Mouse (Mus musculus) hindbrain, embryonic 15.5 days (tissue): ENCODE measurements around the gene Rsf1. TPM values are rescaled to one million over a fixed set of nuclear protein-coding genes. Genes with fewer than 3 reads are reported as not detected.
A peak's percentile ranks its signal among the peaks of the same experiment; 100 is the strongest.

ENCODE experiments used
- ATAC-seq: fragments of 200-750 bp; cut with Nextera tagmentation; 2 replicates; pipeline ENCODE4 v1.8.0; 2017; ENCODE audit warnings: low read depth, moderate number of reproducible peaks, moderate TSS enrichment; ENCODE audit not compliant: low FRiP score
- H3K27ac ChIP-seq: fragments of 300-500 bp; sonication (generic); replicated peaks from 2 replicates; pipeline ENCODE4 v1.5.1; 2015; ENCODE audit warnings: mild to moderate bottlenecking, inconsistent platforms
- H3K27me3 ChIP-seq: fragments of 300-500 bp; sonication (generic); 2 replicates; pipeline ENCODE4 v1.6.1; 2015; ENCODE audit warnings: control low read depth, inconsistent platforms
- H3K36me3 ChIP-seq: fragments of 300-500 bp; sonication (generic); 2 replicates; pipeline ENCODE4 v1.6.1; 2015; ENCODE audit warnings: control low read depth, inconsistent platforms
- H3K4me1 ChIP-seq: fragments of 300-500 bp; sonication (generic); replicated peaks from 2 replicates; pipeline ENCODE4 v1.6.1; 2015; ENCODE audit warnings: control low read depth, inconsistent platforms
- H3K4me2 ChIP-seq: fragments of 300-500 bp; sonication (generic); 2 replicates; pipeline ENCODE4 v1.6.1; 2015; ENCODE audit warnings: moderate library complexity, mild to moderate bottlenecking, inconsistent platforms
- H3K4me3 ChIP-seq: fragments of 300-500 bp; sonication (generic); 2 replicates; pipeline ENCODE4 v1.5.1; 2015; ENCODE audit warnings: mild to moderate bottlenecking, inconsistent platforms
- H3K9ac ChIP-seq: fragments of 300-500 bp; sonication (generic); 2 replicates; pipeline ENCODE4 v1.6.1; 2015; ENCODE audit warnings: inconsistent platforms
- H3K9me3 ChIP-seq: fragments of 300-500 bp; sonication (generic); 2 replicates; pipeline ENCODE4 v1.6.1; 2016; ENCODE audit warnings: control low read depth, inconsistent platforms
- WGBS: fragments of 180-500 bp; shearing (Covaris S2); methylation state at CpG from one replicate; pipeline ENCODE4 v1.1.7; 2015; 5-methylcytosine and 5-hydroxymethylcytosine counted together
- polyA plus RNA-seq: library from polyadenylated mRNA; unstranded; fragments of >200 nt; fragmentation: Nextera tagmentation; extraction: Ambion mirVana; gene quantifications from 2 replicates; pipeline ENCODE4 v1.2.1, GENCODE M21; 2015

Rsf1 gene
- polyA plus RNA-seq, 1 experiment from 2014 or later, result 24.1 TPM

DNA sequence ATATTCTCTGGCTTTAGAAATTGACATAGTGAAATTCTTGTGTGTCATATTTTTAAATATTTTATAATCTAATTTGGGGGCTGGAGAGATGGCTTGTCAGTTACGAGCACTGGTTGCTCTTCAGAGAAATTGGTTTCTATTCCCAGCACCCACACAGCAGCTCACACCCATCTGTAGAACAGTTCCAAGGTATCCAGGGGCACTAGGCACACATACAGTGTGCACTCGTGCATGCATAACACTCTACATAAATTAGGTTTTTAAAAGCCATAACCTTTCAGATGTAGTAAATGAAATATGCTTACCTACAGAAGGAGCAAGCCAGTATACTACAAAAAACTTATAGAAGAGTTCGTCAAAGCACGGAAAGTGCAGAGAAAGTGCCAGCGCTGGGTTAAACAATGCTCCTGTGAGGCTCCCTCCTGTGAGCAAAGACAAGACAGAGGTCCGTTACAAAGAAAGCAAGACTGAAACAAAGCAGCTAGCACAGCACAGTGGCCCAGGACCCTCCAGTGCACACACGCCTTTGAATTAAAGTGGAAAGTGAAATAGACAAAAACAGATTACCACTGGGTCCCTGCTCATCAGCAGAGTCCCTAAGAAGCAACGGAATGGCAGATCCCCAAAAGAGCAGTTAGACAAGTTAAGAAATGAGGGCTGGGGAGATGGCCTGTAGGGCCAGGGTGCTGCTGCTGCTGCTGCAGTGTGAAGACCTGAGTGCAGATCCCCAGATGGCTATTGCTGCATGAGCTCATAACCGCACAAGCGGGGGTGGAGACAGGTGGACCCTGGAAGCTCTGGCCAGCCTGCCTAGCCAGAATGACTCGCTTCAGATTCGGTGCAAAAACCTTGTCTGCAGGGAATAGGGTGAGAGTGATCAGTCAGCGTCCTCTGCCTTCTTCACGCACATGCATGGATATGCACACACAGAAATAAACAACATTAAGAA lies 149.3 kb downstream of the Rsf1 start:
- no peaks in the 10 kb centered on the region for H3K27me3 ChIP-seq
- 0 out of 2 replicates have a peak, but pooled peaks cover 3% of the 10 kb centered on the region for H3K36me3 ChIP-seq
- H3K9ac ChIP-seq, result no peak overlapping the region
- no peak for ATAC-seq
- H3K4me1 ChIP-seq, result peaks cover 8% of the 10 kb centered on the region
- H3K27ac ChIP-seq, result no peak overlapping the region
- 22% methylated on average over 14 of the region's 14 CpGs for WGBS
- no peak overlapping the region for H3K4me2 ChIP-seq
- no peak overlapping the region for H3K4me3 ChIP-seq
- H3K9me3 ChIP-seq, result no peaks in the 10 kb centered on the region

DNA sequence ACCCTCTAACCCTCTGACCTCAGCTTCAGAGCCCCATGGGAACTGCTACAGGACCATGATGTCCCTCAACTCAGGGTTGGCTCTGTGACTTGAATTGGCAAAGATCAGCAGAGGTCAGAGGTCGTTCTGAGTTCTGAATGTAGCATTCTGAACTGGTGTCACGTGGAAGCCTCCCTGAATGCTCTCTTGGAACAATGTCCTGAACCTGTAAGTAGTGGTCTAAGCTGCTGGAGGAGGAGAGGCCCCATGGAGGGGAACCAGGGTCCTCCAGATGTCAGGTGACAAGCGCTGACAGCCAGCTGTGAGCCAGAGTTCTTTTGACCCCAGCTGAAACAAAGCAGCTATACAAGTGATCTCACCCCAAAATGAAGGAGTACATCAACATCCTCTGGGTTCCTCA lies 150.7 kb downstream of the Rsf1 start:
- Histone ChIP-seq H3K27me3 (no peaks in the 10 kb centered on the region), H3K36me3 (0 out of 2 replicates have a peak, but pooled peaks cover 3% of the 10 kb centered on the region), H3K9me3 (no peaks in the 10 kb centered on the region), H3K4me3 (no peak overlapping the region), H3K4me2 (no peak overlapping the region), H3K27ac (no peak overlapping the region), H3K9ac (no peak overlapping the region), H3K4me1 (peaks cover 9% of the 10 kb centered on the region)
- WGBS, result 21% methylated on average over 3 of the region's 3 CpGs
- ATAC-seq, result no peak

DNA sequence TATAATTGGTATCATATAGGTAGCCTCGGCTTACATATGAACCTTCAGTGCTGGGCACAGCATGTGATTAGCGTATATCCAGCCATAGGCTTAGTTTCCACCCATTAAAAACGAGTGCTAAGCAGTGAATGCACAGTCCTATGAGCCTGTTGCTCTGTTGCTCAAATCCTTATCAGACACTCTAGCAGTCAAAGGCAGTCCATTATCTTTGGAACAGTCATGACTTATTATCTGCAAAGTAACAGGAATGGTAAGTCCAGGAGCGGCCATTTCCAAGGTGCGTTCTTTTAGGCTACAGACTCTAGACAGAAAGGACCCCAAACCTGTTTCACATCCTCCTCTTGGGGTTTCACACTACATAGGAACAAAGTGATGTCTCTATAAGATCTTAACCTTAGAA lies 153.9 kb downstream of the Rsf1 start:
- ATAC-seq, result no peak
- H3K27ac ChIP-seq, result no peak overlapping the region
- H3K4me2 ChIP-seq, result no peak overlapping the region
- H3K36me3 ChIP-seq, result no peaks in the 10 kb centered on the region
- no peak overlapping the region for H3K9ac ChIP-seq
- H3K4me1 ChIP-seq, result peaks cover 28% of the 10 kb centered on the region
- no peaks in the 10 kb centered on the region for H3K27me3 ChIP-seq
- no peaks in the 10 kb centered on the region for H3K9me3 ChIP-seq
- no peak overlapping the region for H3K4me3 ChIP-seq
- 93% methylated on average over 5 of the region's 5 CpGs for whole genome bisulfite sequencing

DNA sequence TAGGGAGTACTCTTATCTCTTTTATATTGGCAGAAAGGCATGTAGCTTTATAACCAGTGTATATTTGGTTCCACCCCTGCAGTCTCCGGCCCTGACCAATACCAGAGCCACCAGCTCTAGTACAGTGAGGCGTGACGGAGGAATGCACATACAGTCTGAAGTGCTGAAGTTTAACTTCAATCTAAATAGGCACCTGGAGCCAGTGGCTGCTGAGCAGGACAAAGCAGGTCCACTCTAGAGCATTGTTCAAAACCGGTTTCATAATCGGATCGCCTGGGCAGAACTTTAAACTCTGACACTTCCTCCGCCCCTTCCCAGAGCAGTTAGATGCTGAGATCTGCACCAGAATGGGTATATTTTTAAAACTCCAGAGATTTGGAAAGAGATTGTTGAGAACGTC lies 155.3 kb downstream of the Rsf1 start:
- Histone ChIP-seq H3K36me3 (no peaks in the 10 kb centered on the region), H3K27me3 (no peaks in the 10 kb centered on the region), H3K4me2 (no peak overlapping the region), H3K4me3 (no peak overlapping the region), H3K4me1 (peaks cover 21% of the 10 kb centered on the region), H3K9ac (no peak overlapping the region), H3K9me3 (no peaks in the 10 kb centered on the region), H3K27ac (no peak overlapping the region)
- 81% methylated on average over 8 of the region's 8 CpGs for WGBS
- ATAC-seq, result no peak

DNA sequence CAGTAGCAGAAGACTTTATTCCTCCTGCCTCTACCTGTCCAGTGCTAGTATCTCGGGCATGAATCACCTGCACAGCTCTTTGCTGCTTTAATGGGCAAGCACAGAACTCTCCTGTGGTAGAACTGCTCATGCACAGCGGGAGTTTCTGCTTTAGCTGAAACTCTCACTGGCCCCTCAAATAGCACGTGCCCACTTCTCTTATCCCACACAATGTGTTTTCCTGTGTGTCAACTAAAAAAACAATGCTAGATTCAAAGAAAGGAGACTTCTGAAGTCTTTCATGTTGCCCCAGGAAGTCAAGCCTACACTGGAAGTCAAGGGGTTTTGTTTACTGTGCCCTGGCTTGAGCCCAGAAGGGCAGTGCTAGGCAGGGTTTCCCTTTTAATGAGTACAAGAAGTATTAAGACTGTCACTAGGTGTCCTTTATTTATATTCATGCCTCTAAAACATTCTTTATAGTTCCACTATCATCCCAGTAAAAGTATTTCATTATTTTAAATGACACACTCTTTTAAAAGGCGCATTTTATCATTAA lies 156.3 kb downstream of the Rsf1 start:
- 30% methylated on average over 4 of the region's 4 CpGs for WGBS
- no peak for ATAC-seq
- Histone ChIP-seq H3K4me2 (0 out of 2 replicates have a peak overlapping the region, but pooled peaks have one; percentile 20), H3K4me3 (no peak overlapping the region), H3K27me3 (no peaks in the 10 kb centered on the region), H3K27ac (no peak overlapping the region), H3K9ac (no peak overlapping the region), H3K4me1 (peaks cover 21% of the 10 kb centered on the region), H3K36me3 (no peaks in the 10 kb centered on the region), H3K9me3 (no peaks in the 10 kb centered on the region)

DNA sequence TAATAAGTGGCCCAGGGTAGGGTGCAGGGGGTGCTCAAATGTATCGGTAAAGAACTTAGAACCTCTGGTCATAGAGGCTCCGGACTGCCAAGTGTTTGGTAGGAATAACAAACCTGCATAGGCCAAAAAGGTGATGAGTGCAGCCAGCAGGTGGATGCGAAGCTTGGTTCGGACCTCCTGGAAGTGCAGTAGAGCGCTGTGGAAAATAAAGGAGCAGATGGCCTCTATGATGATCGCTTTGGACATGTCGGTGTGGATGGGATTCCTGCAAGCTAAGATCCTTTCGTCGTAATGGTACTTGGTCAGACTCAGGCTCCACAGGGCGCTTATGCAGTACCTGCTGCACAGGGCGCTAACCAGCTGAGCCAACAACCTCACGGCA lies 157.6 kb downstream of the Rsf1 start:
- Histone ChIP-seq H3K27ac (peak overlapping the region; percentile 18; the same call in 1 of the 2 replicates), H3K27me3 (no peaks in the 10 kb centered on the region), H3K4me1 (peaks cover 21% of the 10 kb centered on the region), H3K9ac (peak overlapping the region; percentile 59), H3K9me3 (no peaks in the 10 kb centered on the region), H3K4me3 (peak overlapping the region; percentile 62), H3K4me2 (peak overlapping the region; percentile 92), H3K36me3 (no peaks in the 10 kb centered on the region)
- 6% methylated on average over 12 of the region's 12 CpGs for WGBS
- 0 out of 2 replicates have a peak, but pooled peaks have one; percentile 1 for ATAC-seq

DNA sequence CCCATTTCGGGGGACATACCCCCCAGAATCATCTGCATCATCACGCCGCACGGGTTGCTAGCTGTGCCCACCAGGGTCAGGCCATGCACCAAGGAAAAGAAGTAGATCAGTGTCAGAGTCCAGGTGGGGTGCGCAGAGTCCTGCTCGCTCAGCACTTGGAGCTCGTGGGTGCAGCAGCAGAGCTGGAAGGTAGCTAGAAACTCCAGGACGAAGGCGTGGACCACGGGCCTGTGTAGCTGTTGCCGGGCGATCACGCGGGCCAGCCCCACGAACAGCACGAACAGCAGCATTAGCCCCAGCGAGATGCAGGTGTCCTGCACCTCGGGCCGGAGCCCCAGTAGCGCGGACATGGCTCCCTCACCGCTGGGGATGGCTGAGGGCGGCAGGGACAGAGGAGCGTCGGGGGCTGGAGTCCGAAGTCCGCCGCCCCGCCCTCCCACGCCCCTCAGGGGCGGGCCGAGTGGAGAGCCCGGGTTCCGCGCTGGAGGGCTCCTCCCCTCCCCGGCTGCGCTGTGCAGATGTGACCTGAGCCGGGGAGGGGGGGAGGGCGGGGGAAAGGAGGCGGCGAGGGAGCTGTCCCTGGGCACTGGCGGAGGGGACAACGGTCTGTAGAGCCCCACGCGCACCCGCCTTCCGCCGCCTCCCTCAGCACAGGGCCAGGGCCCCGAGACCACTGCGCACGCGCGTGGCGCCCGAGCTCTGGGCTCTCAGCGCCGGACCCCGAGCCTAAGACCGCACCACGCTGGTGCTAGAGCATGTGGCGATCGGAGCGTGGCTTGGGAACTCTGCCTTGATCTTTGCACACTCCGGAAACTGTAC lies 158.2 kb downstream of the Rsf1 start, which contains the start of gene Aqp11:
TSS of gene Aqp11 (minus strand) at position 652 of the 819 bp plus-strand sequence.
- peak; percentile 93 for ATAC-seq
- H3K4me2 ChIP-seq, result peak within 1 kb of the TSS; percentile 92
- H3K9ac ChIP-seq, result peak within 1 kb of the TSS; percentile 59
- no peaks in the 10 kb centered on the region for H3K36me3 ChIP-seq
- peaks cover 21% of the 10 kb centered on the region for H3K4me1 ChIP-seq
- H3K27ac ChIP-seq, result peak within 1 kb of the TSS; percentile 18; the same call in 1 of the 2 replicates
- peak within 1 kb of the TSS; percentile 62 for H3K4me3 ChIP-seq
- under 1% methylated on average over 55 of the region's 64 CpGs for WGBS
- H3K9me3 ChIP-seq, result no peaks in the 10 kb centered on the region
- no peaks in the 10 kb centered on the region for H3K27me3 ChIP-seq

DNA sequence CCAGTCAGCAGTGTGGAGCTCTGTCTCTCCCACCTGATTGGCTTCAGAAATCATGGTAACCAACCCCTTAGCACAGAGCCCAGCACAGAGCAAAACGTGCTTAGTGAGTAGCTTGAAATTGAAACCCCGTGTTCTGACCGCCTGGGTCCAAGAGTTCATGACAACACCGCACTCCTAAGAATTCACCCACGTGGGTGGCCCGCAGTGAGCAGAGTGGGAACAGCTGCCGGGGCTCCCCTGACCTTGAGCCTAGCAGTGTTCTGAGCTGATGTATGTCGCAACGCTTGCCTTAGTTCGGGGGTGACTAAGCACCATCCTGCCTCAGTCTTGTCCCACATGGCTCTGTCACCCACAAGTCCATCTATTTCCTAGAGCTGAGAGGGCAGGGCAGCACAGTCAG lies 161.3 kb downstream of the Rsf1 start:
- Histone ChIP-seq H3K27ac (no peak overlapping the region), H3K9me3 (no peaks in the 10 kb centered on the region), H3K9ac (no peak overlapping the region), H3K4me3 (no peak overlapping the region), H3K27me3 (no peaks in the 10 kb centered on the region), H3K36me3 (no peaks in the 10 kb centered on the region), H3K4me2 (no peak overlapping the region), H3K4me1 (peaks cover 18% of the 10 kb centered on the region)
- 55% methylated on average over 10 of the region's 10 CpGs for WGBS
- ATAC-seq, result no peak

DNA sequence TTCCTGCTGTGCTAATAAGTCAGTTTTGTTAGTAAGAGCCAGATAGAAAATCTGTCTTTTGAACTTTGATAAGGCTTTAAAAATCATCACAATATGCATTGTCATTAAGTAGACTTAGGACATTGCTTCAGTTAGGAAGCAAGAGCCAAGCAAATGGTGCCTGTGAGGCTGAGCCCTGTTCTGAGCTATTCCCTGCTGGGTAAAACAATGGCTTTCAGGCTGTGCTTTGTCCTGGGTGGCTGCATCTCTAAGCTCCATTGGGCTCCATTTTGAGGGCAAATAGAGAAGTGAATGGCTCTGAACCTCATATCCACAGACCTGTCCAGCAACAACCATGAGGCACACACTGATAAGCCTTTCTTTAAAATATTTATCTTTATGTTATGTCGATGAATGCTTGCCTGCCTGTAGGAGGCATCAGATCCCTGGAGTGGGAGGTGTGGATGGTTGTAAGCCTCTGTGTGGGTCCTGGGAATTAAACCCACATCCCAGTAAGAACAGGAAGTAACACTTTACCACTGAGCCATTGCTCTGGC lies 162.1 kb downstream of the Rsf1 start:
- 26% methylated on average over 1 of the region's 1 CpGs for WGBS
- no peak for ATAC-seq
- H3K27ac ChIP-seq, result no peak overlapping the region
- peaks cover 11% of the 10 kb centered on the region for H3K4me1 ChIP-seq
- no peak overlapping the region for H3K4me3 ChIP-seq
- no peaks in the 10 kb centered on the region for H3K36me3 ChIP-seq
- no peak overlapping the region for H3K9ac ChIP-seq
- no peak overlapping the region for H3K4me2 ChIP-seq
- no peaks in the 10 kb centered on the region for H3K27me3 ChIP-seq
- H3K9me3 ChIP-seq, result no peaks in the 10 kb centered on the region
